Mouse (Mus musculus): ENCODE measurements around the gene Flywch1.

The Flywch1 gene

DNA sequence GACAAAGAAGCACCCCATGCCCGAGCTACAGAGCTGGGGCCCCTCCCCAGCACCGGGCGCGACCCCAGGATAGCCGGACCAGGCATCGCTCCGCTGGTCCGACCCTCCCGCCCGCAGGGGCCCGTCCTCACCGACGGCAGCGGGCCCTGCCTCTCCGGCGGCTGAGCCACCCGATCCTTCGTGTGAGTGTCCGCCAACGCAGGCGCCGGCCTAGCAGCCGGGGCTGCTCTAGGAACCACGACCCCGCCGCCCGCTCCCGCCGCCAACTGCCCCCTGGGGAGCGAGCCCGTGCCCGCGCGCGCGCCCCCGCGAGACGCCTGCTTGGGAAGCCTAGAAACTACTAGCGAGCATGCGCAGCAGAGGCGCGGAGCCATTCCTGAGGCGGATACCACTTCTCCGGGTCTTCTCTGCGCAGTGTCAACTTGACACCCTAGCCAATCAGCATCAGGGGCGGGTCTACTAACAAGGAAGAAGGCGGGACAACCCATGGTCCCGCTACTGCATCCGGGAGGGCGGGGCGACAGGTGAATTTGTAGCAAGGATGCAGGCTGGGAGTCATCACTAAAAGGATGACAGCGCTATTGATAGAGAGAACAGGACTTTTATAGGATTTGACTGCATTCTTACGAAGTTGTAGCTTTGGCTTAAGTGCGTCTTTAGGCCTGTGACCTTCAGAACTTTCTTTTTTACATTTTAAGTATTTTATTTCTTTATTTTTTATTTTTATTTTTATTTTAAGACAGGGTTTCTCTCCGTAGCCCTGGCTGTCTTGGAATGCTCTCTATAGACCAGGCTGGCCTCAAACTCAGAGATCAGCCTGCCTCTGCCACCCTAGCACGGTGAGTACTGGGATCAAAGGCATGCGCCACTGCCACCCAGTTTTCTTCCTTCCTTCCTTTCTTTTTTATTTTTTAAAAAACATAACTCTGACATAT, at the start of gene Flywch1:
TSS of gene Flywch1 (minus strand) at position 319 of the 935 bp plus-strand sequence.
- peak; percentile 98 to 99 for DNase-seq

DNA sequence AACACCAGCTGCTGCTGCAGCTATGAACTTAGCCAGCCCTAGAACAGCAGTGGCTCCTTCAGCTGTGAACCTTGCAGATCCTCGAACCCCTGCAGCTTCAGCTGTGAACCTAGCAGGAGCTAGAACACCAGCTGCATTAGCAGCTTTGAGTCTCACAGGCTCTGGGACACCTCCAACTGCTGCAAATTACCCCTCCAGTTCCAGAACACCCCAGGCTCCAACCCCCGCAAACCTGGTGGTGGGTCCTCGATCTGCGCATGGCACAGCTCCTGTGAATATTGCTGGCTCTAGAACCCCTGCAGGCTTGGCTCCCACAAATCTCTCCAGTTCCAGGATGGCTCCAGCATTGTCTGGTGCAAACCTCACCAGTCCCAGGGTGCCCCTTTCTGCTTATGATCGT, 49.3 kb upstream of the Flywch1 start:
- DNase-seq = no peak

DNA sequence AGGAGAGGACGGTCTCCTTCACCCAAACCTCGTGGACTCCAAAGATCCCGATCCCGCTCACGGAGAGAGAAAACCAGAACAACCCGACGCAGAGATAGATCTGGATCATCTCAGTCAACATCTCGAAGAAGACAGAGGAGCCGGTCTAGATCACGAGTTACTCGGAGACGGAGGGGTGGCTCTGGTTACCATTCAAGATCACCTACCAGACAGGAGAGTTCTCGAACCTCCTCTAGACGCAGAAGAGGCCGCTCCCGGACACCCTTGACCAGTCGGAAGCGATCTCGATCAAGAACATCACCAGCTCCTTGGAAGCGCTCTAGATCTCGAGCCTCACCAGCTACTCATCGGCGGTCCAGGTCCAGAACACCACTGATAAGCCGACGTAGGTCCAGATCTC, 47.8 kb upstream of the Flywch1 start:
- DNase-seq = no peak

DNA sequence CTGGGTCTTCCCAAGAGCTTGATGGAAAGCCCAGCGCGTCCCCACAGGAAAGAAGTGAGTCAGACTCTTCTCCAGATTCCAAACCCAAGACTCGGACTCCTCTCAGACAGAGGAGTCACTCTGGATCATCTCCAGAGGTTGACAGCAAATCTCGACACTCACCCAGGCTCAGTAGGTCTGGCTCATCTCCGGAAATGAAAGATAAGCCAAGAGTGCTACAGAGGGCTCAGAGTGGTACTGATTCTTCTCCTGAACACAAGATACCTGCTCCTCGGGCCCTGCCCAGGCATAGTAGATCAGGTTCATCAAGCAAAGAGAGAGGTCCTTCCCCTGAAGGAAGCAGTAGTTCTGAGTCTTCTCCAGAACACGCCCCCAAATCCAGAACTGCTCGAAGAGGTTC, 47.2 kb upstream of the Flywch1 start:
- DNase-seq = no peak

DNA sequence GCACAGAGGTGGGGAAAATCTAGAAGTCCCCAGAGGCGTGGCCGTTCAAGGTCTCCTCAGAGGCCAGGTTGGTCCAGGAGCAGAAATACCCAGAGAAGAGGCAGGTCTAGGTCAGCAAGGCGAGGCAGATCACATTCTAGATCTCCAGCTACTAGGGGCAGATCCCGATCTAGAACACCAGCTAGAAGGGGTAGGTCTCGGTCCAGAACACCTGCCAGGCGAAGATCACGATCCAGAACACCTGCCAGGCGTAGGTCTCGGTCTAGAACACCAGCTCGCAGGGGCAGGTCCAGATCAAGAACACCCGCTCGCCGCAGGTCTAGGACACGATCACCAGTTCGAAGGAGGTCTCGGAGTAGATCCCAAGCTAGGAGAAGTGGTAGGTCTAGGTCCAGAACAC, 44.2 kb upstream of the Flywch1 start:
- no peak for DNase-seq

DNA sequence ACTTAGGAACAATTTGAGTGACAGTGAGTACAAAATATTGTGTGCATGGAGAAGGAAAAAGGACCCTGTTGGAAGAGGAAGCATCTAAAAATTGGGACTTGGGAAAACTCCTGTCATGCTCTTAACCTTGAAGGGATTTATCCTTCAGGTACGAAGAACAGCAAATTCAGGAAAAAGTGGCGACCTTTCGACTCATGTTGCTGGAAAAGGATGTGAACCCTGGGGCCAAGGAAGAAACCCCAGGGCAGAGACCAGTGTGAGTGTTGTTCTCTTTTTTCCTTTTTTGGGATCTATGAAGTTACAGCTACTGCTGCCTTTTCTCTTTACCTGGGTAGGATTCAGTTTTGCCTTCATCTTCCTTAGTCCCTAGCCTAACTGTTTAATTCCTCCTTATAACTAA, 36.5 kb upstream of the Flywch1 start:
- no peak for DNase-seq

DNA sequence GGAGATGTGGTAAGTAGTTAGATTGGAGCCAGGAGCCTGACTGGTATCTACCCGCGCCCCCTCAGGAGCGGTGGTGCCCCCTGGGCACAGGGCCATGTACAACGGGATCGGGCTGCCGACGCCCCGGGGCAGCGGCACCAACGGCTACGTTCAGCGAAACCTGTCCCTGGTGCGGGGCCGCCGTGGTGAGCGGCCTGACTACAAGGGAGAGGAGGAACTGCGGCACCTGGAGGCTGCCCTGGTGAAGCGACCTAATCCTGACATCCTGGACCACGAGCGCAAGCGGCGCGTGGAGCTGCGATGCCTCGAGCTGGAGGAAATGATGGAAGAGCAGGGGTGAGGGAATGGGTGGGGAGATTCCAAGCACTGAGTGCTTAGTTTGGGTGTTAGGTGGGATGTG, 35.5 kb upstream of the Flywch1 start:
- peak; percentile 55 to 67 for DNase-seq

DNA sequence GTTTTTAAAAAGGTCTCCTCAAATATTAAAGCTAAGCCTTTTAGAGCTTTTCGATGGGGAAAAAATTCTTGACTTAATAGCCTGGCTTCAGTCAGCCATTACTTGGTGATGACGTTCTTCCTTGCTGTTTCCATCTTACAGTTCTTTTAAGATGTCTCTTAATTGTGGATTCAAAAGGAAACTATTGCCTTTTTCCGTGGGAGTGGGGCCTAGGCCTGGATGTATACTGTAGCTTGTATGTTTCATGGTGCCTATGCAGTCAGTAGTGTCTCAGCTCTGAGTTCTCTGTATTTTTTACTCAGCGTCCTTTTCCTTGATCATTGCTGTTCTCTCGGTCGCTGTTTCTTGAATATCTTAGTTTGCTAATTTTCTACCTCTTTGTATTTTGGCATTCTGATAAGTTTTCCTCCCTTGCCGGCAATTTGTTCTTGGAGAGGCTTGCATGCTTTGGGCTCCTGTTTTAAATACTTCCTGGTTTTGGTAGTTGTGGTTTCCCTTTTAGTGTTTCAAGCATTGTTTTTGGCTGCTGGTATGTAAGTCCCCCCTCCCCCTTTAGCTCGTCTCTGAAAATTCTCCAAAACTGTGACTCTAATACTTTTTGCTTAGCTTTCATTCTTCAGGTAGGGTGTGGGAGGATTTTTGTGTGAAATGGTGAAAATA, 33.2 kb upstream of the Flywch1 start:
- DNase-seq = no peak

DNA sequence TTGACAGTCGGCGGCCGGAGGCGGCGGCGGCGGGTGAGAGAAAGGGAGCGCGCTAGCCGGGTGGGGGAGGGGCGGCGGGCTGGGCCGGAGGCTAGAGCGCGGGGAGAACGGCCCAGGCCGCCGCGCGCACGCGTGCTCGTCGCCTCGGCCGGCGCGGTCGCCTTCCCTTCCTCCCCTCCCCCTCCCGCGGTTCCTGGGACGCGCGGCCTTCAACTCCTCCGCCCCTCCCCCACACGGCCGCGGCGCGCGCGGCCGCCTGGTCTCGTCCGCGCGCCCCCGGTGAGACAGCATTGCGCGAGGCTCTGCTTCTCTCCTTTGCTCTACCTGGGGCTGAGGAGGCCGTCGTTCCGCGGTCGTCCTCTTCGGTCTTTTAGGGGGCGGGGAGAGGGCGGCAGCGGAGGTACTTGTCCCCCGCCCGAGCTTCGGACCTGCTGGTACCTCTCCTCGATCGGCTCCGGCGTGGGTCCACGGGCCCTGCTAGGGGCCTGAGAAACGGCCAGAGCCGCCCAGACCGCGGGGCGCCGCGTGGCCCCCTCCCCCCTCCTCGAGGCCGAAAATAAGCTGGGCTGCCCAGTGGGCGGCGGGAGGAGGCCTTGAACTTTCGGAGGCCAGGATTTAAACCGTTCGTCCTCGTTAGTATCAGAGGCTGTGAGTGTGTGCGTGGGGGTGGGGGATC, 32.1 kb upstream of the Flywch1 start:
- peak in 1 of 2 experiments; percentile 80 for DNase-seq

DNA sequence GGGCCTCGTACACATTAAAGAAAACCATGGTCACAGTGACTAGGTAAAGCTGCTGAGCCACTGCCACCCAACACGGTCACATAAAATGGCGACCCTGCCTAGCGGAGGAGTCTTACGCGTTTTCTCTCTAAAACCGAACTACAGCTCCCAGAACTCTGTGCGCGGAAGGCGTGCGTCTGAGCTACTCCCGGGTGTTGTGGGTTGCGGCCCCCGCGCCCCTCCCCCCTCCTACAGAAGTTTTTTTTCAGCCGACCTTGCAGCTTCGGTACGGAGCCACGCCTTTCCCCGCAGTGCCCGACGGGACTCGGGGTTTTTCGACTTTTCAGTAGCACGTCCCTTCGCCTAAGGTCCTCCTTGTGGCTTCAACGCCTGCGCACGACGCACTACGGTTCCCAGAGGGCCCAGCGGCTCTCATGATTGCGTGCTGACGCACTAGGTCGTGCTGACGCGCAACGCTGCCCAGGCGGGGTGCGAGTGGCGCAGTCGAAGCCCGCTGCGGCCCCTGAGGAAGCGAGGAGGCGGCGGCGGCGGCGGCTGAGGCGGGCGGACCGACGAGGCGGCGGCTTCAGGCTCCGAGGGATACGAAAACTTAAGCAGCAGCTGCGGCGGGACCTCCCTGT, 31.5 kb upstream of the Flywch1 start:
- DNase-seq = peak; percentile 97 to 99

DNA sequence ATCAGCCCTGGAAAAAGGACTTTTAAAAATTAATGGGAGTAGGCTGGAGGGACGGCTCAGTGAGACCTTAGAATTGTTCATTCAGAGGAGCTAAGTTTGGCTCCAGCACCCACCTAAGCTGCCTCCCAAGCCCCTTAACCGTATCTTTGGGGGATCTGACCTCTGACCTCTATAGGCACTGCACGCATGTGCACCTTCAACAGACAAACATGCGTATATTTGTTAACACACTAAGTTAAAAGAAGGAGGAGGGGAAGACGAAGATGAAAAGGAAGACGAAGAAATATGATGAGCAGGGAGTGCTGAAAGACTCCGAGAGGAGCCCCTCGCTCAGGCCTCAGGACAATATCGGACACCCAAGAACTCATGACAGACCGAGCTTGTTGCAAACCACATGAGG, 30.2 kb upstream of the Flywch1 start:
- DNase-seq = no peak

DNA sequence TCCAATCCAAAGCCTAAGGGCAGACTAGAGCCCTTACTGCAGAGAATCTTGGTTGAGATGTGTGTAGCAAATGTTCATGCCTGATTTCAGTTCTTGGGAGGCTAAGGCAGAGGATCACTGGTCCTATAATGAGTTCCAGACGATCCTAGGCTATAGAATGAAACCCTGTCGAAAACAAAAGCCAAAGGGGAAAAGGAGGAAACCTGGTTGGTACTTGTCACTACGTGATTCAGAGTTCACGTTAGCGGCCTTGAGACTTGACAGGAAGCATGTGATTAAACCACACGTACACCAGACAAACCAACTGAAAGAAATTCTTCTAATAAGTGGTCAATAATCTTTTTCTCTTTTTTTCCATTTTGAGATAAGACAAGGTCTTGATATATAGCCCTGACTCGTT, 25.9 kb upstream of the Flywch1 start:
- no peak for DNase-seq

DNA sequence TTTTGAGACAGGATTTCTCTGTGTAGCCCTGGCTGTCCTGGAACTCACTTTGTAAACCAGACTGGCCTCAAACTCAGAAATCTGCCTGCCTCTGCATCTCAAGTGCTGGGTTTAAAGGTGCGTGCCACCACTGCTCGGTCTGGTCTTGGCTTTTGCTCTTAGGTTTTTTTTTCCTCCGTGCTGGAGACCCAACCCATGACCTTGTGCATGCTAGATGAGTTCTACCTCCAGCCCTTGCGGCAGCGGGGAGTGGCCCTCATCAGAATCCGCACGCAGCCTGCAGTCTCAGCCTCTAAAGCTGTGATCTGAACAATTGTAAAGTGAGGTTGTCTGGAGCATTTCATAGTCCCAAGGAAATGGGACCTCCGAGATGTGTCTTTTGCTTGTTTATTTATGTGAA, 23.9 kb upstream of the Flywch1 start:
- DNase-seq = no peak

DNA sequence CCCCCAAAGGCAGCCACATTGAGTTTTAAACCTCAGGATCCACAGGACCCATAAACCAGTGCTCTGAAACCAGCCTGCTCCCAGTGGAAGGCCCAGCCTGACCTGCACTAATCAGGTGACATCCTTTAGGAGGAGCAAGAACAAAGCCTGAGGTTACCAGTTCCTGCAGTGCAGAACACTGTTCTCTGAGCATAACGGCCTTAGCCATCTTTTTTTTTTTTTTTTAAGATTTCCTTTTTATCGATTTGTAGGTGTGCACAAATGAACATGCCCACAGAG, 19.6 kb upstream of the Flywch1 start:
- DNase-seq = peak; percentile 22 to 49

DNA sequence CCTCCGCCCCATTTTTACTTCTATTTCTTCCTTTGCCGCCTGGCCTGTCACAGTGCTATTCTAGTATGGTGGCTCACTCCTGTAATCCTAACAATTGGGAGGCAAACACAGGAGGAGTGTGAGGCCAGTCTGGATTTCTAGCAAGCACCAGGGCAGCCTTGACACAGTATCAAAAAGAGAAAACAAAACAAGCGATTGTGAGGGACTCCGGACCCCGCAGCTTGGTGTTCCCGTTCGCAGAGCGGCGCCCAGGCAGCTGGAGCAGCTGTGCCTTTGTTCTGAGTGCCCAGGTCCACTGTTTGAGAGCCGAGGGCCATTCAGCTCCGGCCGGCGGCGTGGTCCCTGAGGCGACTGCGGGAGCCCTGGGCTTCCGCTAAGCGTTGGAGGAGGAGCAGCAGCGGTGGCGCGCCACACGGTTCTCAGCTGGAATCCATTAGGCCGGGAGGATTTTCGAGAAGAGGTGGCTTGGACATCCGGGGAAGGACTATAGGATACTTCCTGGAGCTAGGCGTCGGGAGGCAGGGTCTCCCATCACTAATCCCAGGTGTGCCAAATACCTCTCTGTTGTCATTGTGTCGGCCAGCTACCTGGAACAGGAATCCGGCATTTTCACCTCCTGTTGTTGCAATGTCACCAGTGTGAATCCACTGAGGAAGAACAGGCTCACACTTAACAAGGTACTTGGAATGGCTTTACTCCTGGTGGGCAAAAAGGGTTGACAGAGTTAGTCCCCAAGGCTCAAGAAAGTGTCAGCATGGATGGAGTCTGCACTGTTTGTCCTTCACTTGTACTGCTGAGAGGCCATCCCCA, 19.1 kb upstream of the Flywch1 start, which contains the start of gene Srrm2:
TSS of gene Srrm2 (plus strand) at position 264 of the 810 bp plus-strand sequence.
- peak; percentile 59 to 63 for DNase-seq

DNA sequence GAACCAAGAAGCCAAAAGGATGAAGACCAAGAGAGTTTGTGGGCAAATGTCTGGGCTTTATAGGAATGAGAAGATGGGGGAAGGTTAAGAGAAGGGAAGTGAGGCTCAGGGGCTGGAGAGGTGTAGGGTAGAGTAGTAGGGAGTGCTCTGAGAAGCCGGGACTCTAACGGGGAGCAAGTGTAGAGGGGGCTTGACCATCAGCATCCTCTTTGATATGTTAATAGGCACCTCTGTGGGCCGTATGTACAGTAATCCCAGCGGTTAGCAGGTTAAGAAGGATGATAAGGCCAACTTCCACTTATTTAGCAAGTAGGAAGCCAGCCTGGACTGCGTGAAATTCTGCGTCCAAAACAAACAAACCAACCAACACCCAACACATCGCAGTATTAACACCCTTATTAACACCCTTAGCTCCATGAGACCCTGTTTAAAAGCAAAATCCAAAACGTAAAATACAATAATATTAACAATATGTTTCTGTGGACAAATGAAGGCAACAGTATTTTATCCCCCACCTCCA, 18.4 kb upstream of the Flywch1 start:
- DNase-seq = no peak

DNA sequence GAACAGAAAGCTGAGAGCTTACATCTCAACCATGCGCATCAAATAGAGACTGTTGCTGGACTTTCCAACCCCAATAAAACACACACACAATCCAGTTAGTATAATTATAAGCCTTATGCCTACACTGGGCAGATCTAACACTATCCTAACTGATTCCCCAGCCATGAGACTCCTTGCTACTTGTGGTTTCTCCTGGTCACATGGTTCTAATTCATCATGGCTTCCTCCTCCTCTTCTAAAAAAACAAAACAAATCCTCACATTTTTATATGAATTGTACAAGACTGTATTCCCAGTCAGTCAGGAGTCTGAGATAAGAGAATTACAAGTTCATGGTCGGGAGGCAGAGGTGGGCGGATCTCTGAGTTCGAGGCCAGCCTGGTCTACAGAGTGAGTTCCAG, 17.6 kb upstream of the Flywch1 start:
- DNase-seq = no peak

DNA sequence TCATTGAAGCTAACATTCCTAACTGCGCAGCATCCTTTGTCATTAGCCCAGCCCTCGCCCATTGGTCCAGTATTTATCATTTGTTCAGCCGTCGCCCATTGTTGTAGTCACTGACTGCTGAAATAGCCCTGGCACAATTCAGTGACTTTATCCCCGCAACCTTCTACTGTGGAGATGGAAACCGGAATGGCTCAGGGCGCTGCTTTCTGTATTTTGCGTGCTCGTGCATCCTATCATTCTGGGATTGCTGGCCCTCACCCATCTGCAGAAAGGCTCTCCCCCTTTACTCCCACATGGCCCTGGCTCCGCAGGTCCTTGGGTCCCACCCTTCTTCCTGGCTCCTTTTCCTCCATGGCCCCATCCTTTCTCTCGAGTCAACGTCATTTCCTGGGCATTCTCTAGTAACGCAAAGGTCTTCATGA, 15.1 kb upstream of the Flywch1 start:
- DNase-seq = peak; percentile 47 to 58

DNA sequence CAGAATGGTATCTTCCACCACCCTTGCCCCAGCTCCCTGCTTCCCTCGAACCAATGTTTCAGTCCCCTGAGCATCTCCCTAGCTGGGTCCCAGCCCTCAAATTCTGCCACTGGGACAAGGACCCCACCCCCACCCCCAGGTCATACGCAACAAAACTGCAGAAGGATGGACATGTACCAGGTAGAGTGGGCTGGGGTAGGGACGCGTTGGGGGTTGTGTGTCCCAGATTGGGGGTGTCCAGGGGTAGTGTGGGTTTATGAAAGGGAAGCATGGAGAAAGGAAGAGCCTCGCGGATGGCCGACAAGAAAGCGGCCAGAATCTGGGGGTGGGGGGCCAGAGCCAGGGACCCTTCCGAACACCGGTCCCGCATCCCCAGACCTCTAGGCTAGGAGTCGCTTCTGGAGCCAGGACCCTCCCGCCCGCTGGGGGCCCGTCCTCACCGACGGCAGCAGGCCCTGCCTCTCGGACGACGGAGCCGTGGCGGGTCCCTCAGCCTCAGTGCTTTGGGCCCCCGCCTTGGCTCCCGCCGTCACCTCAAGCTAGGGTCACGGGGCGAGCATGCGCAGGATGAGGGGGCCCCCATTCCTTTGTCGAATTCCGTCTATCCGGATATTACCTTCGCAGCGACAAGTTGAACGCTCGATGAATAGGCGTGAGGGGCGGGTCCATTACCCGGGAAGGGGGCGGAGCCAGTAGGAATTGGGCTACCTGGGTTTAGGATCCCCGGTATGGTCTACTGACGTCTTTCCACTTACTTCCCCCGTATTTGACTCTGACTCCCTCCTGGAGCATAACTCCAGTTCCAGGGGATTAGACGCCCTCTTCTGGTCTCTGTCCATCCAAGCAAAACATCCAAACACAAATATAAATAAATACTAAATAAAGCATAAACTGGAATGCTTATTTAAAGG, 14.4 kb upstream of the Flywch1 start, which contains the start of gene Flywch2:
TSS of gene Flywch2 (minus strand) at position 521 of the 911 bp plus-strand sequence.
- DNase-seq = peak; percentile 93 to 95

DNA sequence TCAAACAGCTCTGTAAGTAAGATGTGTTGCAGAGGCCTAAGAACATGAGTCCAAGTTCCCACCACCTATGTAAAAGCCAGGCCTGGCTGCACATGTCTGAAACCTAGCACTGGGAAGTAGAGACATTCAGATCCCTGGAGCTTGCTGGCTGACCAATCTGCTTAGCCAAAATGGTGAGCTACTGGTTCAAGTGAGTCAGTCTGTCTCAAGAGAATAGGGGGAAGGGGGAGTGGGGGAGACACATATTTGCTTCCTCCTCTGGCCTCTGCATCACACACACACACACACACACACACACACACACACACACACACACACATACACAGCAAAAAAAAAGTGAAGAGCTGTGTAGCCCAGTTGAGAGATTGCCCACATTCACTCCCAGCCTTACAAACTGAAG, 11.9 kb upstream of the Flywch1 start:
- no peak for DNase-seq

DNA sequence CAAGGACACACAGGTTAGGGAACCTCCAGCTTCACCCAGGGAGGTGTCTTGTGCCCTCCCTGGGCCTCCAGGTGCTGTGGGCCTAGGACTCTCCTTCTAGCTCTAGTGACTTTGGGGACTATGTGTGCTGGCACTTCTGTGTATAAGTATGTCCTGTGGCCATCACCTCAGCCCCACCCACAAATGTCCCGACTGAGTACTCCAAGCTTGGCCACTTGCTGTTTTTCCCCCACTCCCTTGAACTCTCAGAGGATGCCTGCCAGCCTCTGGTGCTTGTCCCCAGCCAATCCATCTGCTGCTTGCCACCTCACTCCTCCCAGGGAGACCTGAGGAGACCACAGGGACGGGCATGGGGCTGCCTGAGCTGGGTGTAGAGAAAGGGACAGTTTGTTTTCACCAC, 7.0 kb upstream of the Flywch1 start:
- DNase-seq = no peak
